Mouse (Mus musculus) heart, embryonic 11.5 days (tissue): ENCODE results near the gene Oxsm. TPM values are rescaled to one million over a fixed set of nuclear protein-coding genes. Genes with fewer than 3 reads are reported as not detected.

Source experiments
- ATAC-seq: fragments of 200-750 bp; cut with Nextera tagmentation; replicated peaks from 2 replicates; pipeline ENCODE4 v1.8.0; 2017; ENCODE audit warnings: moderate library complexity; ENCODE audit not compliant: insufficient number of reproducible peaks, low FRiP score, low TSS enrichment
- H3K27ac ChIP-seq: fragments of 300-500 bp; sonication (generic); 2 replicates; pipeline ENCODE4 v1.5.1; 2014; ENCODE audit warnings: mild to moderate bottlenecking, low read depth, low read length
- H3K27me3 ChIP-seq: fragments of 300-500 bp; sonication (generic); 2 replicates; pipeline ENCODE4 v1.6.1; 2014; ENCODE audit warnings: mild to moderate bottlenecking, low read length, mixed read lengths; ENCODE audit not compliant: control insufficient read depth, insufficient read depth
- H3K36me3 ChIP-seq: fragments of 300-500 bp; sonication (generic); 2 replicates; pipeline ENCODE4 v1.6.1; 2014; ENCODE audit warnings: mild to moderate bottlenecking, low read length, moderate library complexity, mixed read lengths; ENCODE audit not compliant: control insufficient read depth, insufficient read depth
- H3K4me1 ChIP-seq: fragments of 300-500 bp; sonication (generic); 2 replicates; pipeline ENCODE4 v1.6.1; 2014; ENCODE audit warnings: low read length; ENCODE audit not compliant: control insufficient read depth, insufficient read depth
- H3K4me2 ChIP-seq: fragments of 300-500 bp; sonication (generic); 2 replicates; pipeline ENCODE4 v1.6.1; 2014; ENCODE audit warnings: mild to moderate bottlenecking, moderate library complexity
- H3K4me3 ChIP-seq: fragments of 300-500 bp; sonication (generic); 2 replicates; pipeline ENCODE4 v1.5.1; 2014; ENCODE audit warnings: low read depth, low read length
- H3K9ac ChIP-seq: fragments of 300-500 bp; sonication (generic); 2 replicates; pipeline ENCODE4 v1.6.1; 2014; ENCODE audit warnings: mild to moderate bottlenecking, low read depth, low read length, moderate library complexity
- H3K9me3 ChIP-seq: fragments of 300-500 bp; sonication (generic); replicated peaks from 2 replicates; pipeline ENCODE4 v1.6.1; 2016; ENCODE audit warnings: low read length; ENCODE audit not compliant: control insufficient read depth
- WGBS: fragments of 180-500 bp; shearing (Covaris S2); extraction: QIAGEN DNeasy Blood & Tissue Kit; methylation state at CpG from one replicate; pipeline ENCODE4 v1.1.7; 2014; ENCODE audit not compliant: insufficient replicate concordance; 5-methylcytosine and 5-hydroxymethylcytosine counted together
- polyA plus RNA-seq: library from polyadenylated mRNA; unstranded; fragments of >200 nt; fragmentation: Nextera tagmentation; extraction: Ambion mirVana; gene quantifications from 2 replicates; pipeline ENCODE4 v1.2.1, GENCODE M21; 2014

Oxsm gene
- polyA plus RNA-seq, 1 experiment from 2014 or later: 2.3 TPM

DNA sequence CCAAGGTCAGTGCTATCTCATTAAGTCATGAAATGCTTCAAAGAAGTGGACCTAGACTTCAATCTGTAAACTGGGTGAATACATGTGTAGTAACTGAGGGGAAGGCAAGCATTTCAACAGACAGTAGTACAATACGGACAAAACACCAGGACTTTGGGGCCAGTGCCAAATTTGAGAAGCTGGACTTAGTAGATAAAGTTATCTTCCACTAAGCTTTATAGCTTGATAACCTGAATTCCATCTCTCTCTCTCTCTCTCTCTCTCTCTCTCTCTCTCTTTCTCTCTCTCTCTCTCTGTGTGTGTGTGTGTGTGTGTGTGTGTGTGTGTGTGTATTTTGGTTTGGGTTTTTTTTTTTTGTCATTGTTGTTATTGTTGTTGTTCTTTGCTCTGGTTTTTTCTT, 4.5 kb downstream of the Oxsm start:
- WGBS: 42% methylated on average over 1 of the region's 1 CpGs
- no peak overlapping the region for H3K4me3 ChIP-seq
- H3K4me2 ChIP-seq: no peak overlapping the region
- no peak overlapping the region for H3K9ac ChIP-seq
- no peaks in the 10 kb centered on the region for H3K27me3 ChIP-seq
- no peaks in the 10 kb centered on the region for H3K9me3 ChIP-seq
- no peak for ATAC-seq
- no peak overlapping the region for H3K27ac ChIP-seq
- no peaks in the 10 kb centered on the region; the same call in 1 of the 2 replicates for H3K4me1 ChIP-seq
- no peaks in the 10 kb centered on the region for H3K36me3 ChIP-seq

DNA sequence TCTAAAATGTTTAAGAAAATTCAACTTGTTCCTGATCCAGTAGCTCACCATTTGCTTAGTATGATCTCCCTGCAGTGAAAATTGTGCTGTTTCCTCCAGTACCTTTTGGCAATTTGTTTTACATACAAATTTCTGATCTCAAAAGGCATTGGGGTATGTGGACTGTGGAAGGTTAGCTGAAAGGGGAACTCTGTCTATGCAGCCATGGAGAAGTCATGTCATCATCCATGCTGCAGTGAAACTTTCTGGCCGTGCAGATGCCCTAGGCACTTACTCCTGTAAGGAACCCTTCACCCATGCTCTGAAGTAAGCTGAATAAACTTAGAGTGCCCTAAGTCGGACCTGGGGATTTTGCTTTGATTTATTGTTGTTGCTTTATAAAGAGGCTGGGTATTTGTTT, 5.2 kb downstream of the Oxsm start:
- peak overlapping the region; percentile 76 for H3K4me2 ChIP-seq
- no peak overlapping the region for H3K9ac ChIP-seq
- no peaks in the 10 kb centered on the region; the same call in 1 of the 2 replicates for H3K4me1 ChIP-seq
- 72% methylated on average over 2 of the region's 2 CpGs for WGBS
- H3K27me3 ChIP-seq: no peaks in the 10 kb centered on the region
- H3K36me3 ChIP-seq: no peaks in the 10 kb centered on the region
- no peak overlapping the region for H3K4me3 ChIP-seq
- 0 out of 2 replicates have a peak overlapping the region, but pooled peaks have one; percentile 13 for H3K27ac ChIP-seq
- ATAC-seq: no peak
- H3K9me3 ChIP-seq: no peaks in the 10 kb centered on the region

- Histone ChIP-seq H3K4me3 (peak overlapping the region; percentile 58), H3K27me3 (no peaks in the 10 kb centered on the region), H3K27ac (peak overlapping the region; percentile 89), H3K36me3 (no peaks in the 10 kb centered on the region), H3K4me1 (no peaks in the 10 kb centered on the region; the same call in 1 of the 2 replicates), H3K9ac (peak overlapping the region; percentile 86), H3K9me3 (no peaks in the 10 kb centered on the region), H3K4me2 (peak overlapping the region; percentile 76)
- ATAC-seq: no peak
- WGBS: 6% methylated on average over 10 of the region's 10 CpGs
Measured at GRCm38 (mm10) chr14:16243603-16244209, 5.9 kb downstream of the Oxsm start.

DNA sequence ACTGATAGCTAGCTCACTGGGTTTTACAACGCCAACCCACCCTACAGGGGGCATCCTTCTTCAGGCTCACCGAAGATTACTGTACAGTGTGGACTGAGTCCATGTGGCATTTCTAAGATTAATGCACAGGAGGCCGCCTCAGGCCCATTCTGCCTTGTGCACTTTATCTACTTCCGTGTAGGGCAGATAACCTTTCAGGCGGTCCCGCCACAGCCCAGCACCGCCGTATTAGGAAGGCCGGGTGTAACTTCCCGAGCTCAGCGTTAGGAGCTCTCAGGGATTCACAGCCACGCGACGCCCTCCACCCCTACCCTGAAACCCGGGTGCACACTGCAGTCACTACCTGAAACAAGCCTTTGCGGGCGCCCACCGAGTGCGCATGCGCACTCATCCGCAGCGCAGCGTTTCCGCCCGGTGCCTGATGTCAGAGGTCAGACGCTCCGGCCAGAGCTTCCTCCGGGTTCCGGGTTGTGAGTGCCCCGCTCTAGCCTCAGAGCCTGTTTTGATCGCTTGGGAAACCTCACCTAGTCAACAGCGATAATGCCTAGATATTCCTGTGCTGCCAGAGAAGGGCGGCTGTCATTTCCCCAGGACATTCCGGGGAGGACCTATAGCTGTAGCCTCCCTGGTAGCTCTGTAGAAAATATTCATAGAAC, 6.5 kb downstream of the Oxsm start:
- peak; percentile 90 for ATAC-seq
- Histone ChIP-seq H3K4me3 (peak overlapping the region; percentile 58), H3K9me3 (no peaks in the 10 kb centered on the region), H3K4me1 (no peaks in the 10 kb centered on the region; the same call in 1 of the 2 replicates), H3K4me2 (peak overlapping the region; percentile 76), H3K27me3 (no peaks in the 10 kb centered on the region), H3K9ac (peak overlapping the region; percentile 86), H3K27ac (peak overlapping the region; percentile 89), H3K36me3 (no peaks in the 10 kb centered on the region)
- WGBS: 1% methylated on average over 34 of the region's 34 CpGs

DNA sequence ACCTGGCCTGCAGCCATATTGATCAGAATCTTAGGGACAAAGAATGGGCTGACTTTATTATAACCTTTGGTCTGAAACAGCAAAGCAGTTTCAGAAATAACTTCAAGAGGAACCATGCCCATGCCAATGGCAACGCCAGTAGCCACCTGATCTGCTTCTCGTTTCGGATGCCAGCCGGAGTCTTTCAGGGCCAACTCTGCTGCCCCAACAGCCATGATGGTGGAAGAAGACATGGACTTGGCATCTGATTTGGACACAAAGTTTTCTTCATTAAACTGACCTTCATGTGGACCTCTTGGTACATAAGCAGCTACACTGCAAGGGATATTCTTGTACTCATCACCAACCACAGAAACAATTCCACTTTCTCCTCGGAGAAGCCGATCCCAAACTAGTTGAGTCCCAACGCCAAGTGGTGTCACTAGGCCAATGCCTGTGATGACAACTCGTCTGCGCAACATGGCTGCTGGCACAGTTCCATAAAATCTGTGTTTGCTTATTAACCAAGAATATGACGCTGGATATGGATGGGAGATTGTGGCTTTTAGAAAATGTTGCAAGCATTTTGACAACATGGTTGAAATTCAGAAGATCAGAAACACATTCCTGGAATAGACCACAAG, 7.3 kb downstream of the Oxsm start:
- H3K4me2 ChIP-seq: peak overlapping the region; percentile 76
- peak overlapping the region; percentile 89; the same call in 1 of the 2 replicates for H3K27ac ChIP-seq
- H3K9me3 ChIP-seq: no peaks in the 10 kb centered on the region
- no peaks in the 10 kb centered on the region for H3K36me3 ChIP-seq
- ATAC-seq: no peak
- 95% methylated on average over 10 of the region's 10 CpGs for WGBS
- no peaks in the 10 kb centered on the region; the same call in 1 of the 2 replicates for H3K4me1 ChIP-seq
- no peaks in the 10 kb centered on the region for H3K27me3 ChIP-seq
- peak overlapping the region; percentile 58 for H3K4me3 ChIP-seq
- peak overlapping the region; percentile 86 for H3K9ac ChIP-seq

DNA sequence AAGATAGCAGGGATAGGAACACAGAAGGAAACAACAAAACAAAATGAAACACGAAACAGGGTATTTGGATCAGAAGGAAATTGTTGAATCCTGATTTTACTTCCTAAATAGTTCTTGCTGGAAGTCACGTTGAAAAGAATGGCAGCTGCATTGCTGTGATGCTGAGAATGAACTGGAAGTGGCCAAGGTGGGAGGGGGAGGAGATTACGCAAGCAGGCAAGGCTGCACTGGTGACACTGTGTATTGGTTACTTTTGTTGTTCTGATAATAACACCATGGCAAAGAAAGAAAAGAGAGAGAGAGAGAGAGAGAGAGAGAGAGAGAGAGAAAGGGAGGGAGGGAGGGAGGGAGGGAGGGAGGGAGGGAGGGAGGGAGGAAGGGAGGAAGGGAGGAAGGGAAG, 13.1 kb downstream of the Oxsm start:
- H3K27ac ChIP-seq: no peak overlapping the region
- H3K27me3 ChIP-seq: no peaks in the 10 kb centered on the region
- H3K36me3 ChIP-seq: no peaks in the 10 kb centered on the region
- H3K9ac ChIP-seq: no peak overlapping the region
- ATAC-seq: no peak
- no peak overlapping the region for H3K4me3 ChIP-seq
- no peaks in the 10 kb centered on the region for H3K4me1 ChIP-seq
- H3K9me3 ChIP-seq: no peaks in the 10 kb centered on the region
- WGBS: 71% methylated on average over 3 of the region's 3 CpGs
- no peak overlapping the region for H3K4me2 ChIP-seq

- H3K4me3 ChIP-seq: no peak overlapping the region
- H3K9ac ChIP-seq: no peak overlapping the region
- no peaks in the 10 kb centered on the region for H3K27me3 ChIP-seq
- no peak overlapping the region for H3K4me2 ChIP-seq
- H3K27ac ChIP-seq: no peak overlapping the region
- H3K36me3 ChIP-seq: no peaks in the 10 kb centered on the region
- no peak for ATAC-seq
- H3K9me3 ChIP-seq: no peaks in the 10 kb centered on the region
- WGBS: 24% methylated on average over 1 of the region's 1 CpGs
- no peaks in the 10 kb centered on the region for H3K4me1 ChIP-seq
Measured at GRCm38 (mm10) chr14:16233515-16233914, 16.1 kb downstream of the Oxsm start.

- Histone ChIP-seq H3K9ac (no peak overlapping the region), H3K27me3 (no peaks in the 10 kb centered on the region), H3K4me1 (no peaks in the 10 kb centered on the region), H3K9me3 (no peaks in the 10 kb centered on the region), H3K27ac (no peak overlapping the region), H3K4me2 (no peak overlapping the region), H3K36me3 (no peaks in the 10 kb centered on the region), H3K4me3 (no peak overlapping the region)
- no peak for ATAC-seq
Measured at GRCm38 (mm10) chr14:16230581-16230980, 19.0 kb downstream of the Oxsm start.
